Mouse (Mus musculus): ENCODE results near the gene Faap100.
"Not testable (repeated sequence)": the region's sequence is repeated elsewhere in the genome, so short reads cannot be mapped to it uniquely, and the experiment has no call there.

Faap100 gene

GRCm38 (mm10) chr11:120351250-120352092, 27.1 kb downstream of the Faap100 start:
- DNase-seq (ENCODE audit: low spot score), result no peak

- peak; percentile 79 for DNase-seq (ENCODE audit: low spot score)
Measured at GRCm38 (mm10) chr11:120350711-120351110, 27.9 kb downstream of the Faap100 start.

DNA sequence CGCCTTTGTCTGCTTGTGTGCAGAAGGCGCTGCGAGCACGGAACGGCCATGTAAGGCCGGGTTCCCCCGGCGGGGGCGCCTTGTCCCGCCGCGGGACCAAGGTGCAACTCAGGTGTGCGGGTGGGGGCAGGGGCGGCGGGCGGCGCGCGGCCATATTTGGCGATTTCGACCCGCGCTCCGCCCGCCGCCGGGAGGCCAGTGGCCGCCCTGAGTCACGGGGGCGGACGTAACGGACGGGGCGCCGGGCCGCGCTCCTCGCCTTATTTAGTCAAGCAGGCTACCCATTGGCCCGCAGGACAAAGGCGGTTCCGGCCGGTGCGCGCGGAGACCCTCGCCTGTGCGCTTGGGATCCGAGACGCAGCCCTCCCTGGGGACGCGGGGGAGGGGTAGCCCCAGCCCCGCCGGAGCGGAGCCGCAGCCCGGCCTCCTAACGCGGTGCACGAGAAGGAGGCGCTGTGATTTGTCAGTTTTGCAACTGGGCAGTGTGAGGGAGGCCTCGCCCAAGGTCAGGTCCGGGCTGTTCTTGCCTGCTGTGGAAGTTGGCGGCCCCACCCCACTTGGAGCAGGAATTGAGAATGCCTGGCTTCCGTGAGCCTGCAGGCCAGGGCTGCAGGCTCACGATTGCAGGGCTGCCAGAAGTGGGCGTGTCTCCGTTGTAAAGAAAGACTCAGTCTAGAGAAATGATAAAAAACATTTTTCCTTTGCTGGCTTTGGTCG, 28.4 kb downstream of the Faap100 start:
- peak; percentile 94 for DNase-seq (ENCODE audit: low spot score)

- peak; percentile 55 for DNase-seq (ENCODE audit: low spot score)
Measured at GRCm38 (mm10) chr11:120349371-120349985, 29.1 kb downstream of the Faap100 start.

DNA sequence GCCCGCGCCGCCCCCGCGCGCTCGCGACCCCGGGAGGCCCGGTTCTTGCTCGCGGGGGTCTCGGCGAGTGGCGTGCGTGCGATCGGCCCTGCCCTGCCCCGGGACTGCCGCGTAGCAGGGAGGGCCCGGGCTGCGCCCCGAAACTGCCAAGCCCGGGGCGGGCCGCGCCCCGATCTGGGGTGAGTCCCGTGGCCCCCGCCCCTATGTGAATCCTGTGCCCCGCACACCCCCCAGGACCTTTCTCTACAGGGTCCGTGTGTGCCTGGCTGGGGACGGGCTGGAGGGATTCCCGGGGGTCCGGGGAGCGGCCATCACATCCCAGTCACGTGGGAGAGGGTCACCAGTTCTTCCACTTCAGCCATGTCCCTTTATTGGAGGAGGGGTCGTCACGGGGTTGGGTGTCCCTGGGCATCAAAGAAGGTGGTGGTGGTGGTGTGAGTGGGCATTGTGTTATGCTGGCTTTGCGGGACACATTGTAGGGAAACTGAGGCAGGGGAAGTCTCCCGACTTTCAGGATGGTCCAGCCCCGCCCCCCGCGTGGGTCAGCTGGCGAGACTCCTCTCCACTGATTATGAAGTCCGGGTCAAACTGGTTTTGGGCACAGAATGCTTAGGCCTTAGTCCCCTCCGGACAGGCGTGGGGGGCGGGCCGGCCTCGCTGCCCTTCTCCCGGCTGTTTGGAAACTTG, 29.7 kb downstream of the Faap100 start:
- DNase-seq (ENCODE audit: low spot score), result peak; percentile 57

GRCm38 (mm10) chr11:120347791-120348683, 30.5 kb downstream of the Faap100 start, which contains the start of gene Actg1:
TSS of gene Actg1 (minus strand) at chr11:120348542.
- DNase-seq (ENCODE audit: low spot score), result peak; percentile 83

DNA sequence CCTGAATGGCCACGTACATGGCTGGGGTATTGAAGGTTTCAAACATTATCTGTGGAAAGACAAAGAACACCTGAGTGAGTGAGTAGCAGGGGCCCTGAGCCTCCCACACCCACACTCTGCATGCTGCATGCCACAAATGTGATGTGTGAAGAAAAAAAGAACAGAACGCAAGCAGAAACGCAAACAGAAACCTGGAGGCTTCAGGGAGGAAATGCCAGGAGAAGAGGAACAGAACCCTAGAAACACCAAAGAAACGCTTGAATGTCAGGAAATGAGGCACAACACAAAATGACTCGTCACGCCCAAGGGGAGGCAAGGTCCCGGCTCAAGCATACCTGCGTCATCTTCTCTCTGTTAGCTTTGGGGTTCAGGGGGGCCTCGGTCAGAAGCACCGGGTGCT, 31.3 kb downstream of the Faap100 start:
- DNase-seq (ENCODE audit: low spot score), result no peak

- DNase-seq (ENCODE audit: low spot score), result not testable (repeated sequence)
Measured at GRCm38 (mm10) chr11:120346383-120347034, 32.1 kb downstream of the Faap100 start.

DNA sequence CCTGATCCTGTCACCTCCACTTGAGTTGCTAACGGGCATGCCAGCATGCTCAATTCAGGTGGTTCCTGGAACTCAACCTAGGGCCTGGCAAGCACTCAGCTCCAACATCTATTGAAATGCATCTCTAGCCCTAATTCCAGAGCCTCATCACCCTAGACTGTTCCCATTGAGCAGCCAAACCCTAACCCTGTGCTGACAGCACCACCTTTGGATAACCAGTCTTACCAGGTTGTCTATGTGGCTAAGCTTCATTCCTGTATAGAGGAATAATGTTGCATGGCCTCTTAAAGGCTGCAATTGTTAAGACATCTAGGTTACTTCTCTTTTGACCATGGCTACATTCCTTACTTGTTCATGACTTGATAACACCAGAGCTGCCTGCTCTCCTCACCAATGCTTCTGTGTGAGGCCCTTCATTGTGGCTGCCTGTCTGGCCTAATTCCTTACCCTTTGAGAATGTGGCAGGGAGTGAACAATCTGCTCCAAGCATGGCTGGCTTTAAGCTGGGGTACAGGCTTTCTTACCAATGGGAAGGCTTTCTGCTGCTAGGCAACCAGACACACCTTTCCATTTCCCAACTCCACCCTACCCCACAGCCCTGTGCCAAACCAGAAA, 33.4 kb downstream of the Faap100 start:
- DNase-seq (ENCODE audit: low spot score), result peak; percentile 68

DNA sequence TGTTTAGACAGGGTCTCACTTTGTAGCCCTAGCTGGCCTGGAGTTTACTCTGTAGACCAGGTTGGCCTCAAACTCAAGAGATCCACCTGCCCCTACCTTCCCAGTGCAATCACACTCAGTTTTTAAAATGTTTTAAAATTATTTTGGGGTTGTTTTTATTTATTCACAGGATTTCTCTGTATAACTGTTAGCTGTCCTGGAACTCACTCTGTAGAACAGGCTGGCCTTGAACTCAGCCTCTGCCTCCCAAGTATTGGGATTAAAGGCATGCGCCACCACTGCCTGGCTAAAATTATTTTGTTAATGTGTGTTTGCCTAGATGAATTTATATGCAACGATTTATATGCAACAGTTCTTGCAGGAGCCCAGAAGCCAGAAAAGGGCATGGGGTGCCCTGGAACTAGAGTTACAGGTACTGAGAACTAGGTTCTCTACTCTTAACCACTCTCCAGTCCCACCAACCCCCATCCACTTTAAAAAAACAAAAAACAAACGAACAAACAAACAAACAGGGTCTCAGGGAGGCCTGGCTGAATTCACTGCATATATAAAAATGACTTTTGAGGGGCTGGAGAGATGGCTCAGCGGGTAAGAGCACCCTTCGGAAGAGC, 34.1 kb downstream of the Faap100 start:
- DNase-seq (ENCODE audit: low spot score), result no peak

GRCm38 (mm10) chr11:120343519-120344309, 34.9 kb downstream of the Faap100 start:
- DNase-seq (ENCODE audit: low spot score), result no peak

DNA sequence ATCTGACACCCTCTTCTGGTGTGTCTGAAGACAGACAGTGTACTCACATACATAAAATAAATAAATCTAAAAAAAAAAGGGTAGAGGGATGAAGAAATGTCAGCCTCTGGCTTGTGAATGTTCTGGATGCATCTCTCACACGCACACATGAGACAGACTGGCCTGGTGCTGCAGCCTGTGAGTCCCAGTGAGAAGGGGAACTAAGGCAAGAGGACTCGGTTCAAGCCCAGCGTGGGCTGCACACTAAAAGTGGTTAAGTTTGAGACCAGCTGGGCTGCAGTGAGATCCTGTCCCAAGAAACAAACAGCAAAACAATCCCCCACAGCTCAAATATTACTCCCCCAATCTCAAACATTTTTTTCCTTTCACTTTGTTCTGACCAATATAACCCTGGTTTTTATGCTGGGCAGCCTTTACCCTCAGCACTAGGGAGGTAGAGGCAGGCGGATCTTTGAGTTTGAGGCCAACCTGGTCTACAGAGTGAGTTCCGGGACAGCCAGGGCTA, 35.9 kb downstream of the Faap100 start:
- no peak for DNase-seq (ENCODE audit: low spot score)

DNA sequence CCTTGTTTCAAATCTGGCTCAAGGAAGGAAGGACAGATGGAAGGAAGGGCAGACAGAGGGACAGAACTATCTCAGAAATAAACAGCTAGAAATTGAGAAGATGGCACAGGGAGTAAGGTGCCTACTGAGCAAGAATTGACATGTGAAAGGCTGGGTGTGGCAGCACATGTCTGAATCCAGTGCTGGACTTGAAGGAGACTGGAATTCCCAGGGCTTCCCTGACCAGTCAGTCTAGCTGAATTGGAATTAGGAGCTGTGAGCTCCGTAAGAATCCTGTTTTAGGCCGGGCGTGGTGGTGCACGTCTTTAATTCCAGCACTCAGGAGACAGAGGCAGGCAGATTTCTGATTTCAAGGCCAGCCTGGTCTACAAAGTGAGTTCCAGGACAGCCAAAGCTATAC, 36.9 kb downstream of the Faap100 start:
- DNase-seq (ENCODE audit: low spot score), result no peak

DNA sequence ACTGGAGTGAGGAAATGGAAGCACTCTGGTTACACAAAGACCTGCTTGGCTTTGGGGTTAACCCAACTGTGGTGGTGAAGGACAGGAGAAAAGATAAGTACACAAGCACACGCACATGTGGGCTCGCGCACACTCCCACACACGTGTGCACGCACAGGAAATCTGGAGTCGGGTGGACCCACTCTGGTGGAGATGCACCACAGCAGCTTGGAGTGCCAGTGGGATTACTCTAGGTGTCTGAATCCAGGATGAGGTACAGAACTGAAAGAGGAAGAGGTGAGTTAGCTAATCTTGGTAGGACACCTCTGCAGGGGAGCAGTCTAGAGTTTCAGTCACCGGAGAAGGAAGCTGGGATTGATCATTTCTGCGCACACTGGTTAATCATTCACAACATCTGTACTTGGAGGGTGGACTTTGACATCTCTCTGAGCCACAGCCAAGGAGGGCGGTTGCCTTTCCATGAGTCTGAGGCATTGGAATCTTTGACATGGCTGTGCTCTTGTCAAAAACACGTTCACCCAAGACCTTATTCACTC, 38.5 kb downstream of the Faap100 start:
- DNase-seq (ENCODE audit: low spot score), result no peak

DNA sequence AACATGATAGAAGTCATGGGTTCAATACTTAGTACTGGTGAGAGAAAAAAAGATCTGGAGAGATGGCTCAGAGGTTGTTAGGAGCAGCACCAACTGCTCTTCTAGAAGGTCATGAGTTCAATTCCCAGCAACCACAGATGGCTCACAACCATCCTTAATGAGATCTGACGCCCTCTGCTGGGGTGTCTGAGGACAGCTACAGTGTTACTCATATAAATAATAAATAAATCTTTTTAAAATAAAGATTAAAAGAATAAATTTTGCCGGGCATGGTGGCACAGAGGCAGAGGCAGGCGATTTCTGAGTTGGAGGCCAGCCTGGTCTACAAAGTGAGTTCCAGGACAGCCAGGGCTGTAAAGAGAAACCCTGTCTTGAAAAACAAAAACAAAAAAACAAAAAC, 39.8 kb downstream of the Faap100 start:
- DNase-seq (ENCODE audit: low spot score), result no peak

- no peak for DNase-seq (ENCODE audit: low spot score)
Measured at GRCm38 (mm10) chr11:120337447-120337846, 41.1 kb downstream of the Faap100 start.

- DNase-seq (ENCODE audit: low spot score), result no peak
Measured at GRCm38 (mm10) chr11:120335431-120336021, 43.0 kb downstream of the Faap100 start.

GRCm38 (mm10) chr11:120320156-120320555, 58.4 kb downstream of the Faap100 start:
- no peak for DNase-seq (ENCODE audit: low spot score)

Data from lung, postnatal 25 days (tissue).